Mouse (Mus musculus) spleen, postnatal 14 days (tissue): ENCODE data around the gene Gtpbp3.

Source experiments
- DNase-seq, 2 experiments: peaks; one replicate each; pipeline ENCODE4 v3.0.0; 2021 to 2022; ENCODE audit warnings: low spot score in 2 of 2

The Gtpbp3 gene

DNA sequence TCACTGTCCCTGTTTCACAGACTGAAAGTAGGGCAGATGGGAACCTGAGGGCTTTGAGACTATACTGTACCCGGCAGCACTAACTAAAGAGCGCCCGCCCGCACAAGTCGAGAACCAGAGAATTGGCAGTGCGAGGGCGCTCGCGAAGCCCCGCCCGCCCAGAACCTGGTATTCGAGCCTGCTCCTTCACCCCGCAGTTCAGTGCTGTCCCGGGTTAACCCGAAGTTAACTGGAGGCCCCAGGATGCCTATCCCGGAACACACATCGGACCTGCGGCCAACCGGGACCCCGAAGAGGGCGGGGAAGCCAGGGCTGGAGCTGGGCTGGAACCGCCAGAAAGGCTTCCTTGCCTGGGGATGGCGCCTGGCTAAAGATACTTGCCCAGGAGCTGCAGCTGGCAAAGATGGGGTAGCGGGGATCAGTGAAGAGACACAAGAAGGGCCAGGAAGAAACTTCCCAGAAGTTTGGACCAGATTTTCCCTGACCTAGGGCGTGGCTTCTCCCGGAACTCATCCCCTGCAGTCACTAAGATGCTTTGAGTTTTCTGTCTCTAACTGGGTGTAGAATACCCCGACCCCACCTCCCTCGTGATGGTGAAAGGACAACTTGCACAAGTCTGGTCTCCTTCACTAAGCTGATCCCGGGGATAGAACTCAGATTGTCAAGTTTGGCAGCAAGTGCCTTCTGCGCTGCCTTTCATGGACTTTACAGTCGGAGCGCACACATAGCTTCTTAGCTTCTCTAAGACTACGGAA lies at the start of gene Gtpbp3:
Gene Gtpbp3 (plus strand): TSS at position 413 of the 755 bp plus-strand sequence.
- DNase-seq: peak; percentile 62 to 66

GRCm38 (mm10) chr8:71441404-71441803 lies 46.5 kb upstream of the Gtpbp3 start:
- peak in 1 of 2 experiments; percentile 61 for DNase-seq

DNA sequence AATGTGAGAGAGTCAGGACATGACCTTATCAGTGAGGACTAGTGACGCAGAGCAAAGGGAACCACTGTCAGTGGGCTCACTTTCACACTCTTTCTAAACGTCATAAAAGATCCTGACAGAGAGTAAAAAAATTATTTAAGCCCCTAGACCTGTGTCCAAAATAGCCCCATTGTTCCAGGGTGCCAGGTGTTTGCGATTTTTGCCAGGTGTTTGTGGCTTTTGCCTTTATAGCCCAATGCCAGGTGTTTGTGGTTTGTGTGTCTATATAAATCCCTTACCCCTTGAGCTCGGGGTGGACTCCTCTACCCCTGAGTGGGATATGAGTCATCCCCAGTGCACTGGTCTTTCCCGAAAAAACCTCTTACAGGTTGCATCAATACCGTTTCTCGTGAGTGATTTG lies 42.8 kb upstream of the Gtpbp3 start:
- no peak for DNase-seq

DNA sequence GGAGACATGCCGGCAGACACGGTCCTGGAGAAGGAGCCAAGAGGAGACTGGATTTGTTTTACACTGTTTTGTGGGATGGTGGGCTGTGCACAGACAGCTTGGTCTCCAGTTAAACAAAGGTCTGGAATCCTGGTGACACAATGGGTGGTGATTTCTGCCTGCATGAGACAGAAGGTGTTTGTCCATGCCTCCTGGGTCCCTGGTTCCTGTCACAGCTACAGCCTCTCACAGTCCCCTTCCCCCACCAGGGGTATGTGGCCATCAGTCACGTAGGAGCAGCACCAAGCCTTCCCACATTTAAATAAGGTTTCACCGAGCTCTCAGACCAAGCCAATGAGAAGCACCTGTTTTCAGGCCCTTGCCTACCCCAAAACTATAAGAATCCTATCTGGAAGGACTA lies 36.6 kb upstream of the Gtpbp3 start:
- DNase-seq: no peak

- no peak for DNase-seq
These were observed 36.1 kb upstream of the Gtpbp3 start for GRCm38 (mm10) chr8:71451777-71452176.

- no peak for DNase-seq
These were observed 35.2 kb upstream of the Gtpbp3 start for GRCm38 (mm10) chr8:71452669-71453068.

DNA sequence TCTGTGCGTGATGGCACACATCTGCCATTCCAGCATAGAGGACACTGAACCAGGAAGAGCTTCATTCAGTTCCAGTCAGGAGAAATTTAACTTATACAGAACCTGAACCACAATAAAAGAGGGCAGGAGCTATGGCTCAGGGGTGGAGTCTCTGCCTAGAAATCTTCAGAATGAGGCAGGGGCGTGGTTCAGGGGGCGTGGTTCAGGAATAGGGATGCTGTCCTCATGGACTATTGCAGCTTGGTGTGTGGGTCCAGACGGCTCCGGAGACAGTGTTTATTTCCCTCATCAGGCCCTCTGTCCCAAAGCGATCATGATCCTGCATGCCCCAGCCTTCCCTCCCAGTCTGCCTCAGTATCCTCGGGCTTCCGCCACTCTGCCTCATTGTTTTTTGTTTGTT lies 33.2 kb upstream of the Gtpbp3 start:
- no peak for DNase-seq

DNA sequence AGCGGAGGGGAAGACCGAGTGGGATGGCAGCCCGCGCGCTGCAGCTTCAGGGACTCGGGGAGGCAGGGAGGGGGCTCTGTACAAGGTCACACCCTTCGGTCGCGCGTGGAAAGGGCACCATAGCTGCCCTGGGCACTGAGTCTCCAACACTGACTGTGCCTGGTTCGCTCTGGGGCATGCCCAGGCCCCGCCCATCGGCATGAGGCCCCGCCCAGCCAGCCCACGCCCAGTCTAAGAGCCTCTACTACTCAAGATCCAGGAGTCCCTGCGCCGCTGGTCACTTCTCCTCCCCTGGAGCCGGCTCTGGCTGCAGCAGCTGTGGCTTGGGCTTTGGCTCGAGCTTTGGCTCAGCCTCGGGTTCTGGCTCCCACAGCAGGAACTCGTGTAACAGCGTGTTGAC lies 31.0 kb upstream of the Gtpbp3 start:
- no peak for DNase-seq

- no peak for DNase-seq
These were observed 30.1 kb upstream of the Gtpbp3 start for GRCm38 (mm10) chr8:71457659-71458270.

DNA sequence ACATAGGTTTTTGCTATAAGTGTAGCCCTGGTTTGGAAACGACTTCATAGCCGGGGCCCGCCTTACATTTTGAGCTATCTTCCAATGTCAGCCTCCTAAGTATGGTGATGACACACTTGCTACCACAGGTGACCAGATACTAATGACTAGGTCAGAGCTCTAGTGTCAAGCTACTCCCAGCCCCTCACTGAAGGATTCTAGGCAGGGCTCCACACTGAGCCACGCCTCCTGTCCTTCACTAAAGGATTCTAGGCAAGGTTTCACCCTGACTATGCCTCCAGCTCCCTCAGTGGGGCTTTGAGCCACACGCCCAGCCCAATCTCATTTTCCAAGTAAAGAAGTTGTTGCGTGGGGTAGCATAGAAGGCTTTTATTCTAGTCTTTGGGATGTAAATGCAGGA lies 27.2 kb upstream of the Gtpbp3 start:
- no peak for DNase-seq

DNA sequence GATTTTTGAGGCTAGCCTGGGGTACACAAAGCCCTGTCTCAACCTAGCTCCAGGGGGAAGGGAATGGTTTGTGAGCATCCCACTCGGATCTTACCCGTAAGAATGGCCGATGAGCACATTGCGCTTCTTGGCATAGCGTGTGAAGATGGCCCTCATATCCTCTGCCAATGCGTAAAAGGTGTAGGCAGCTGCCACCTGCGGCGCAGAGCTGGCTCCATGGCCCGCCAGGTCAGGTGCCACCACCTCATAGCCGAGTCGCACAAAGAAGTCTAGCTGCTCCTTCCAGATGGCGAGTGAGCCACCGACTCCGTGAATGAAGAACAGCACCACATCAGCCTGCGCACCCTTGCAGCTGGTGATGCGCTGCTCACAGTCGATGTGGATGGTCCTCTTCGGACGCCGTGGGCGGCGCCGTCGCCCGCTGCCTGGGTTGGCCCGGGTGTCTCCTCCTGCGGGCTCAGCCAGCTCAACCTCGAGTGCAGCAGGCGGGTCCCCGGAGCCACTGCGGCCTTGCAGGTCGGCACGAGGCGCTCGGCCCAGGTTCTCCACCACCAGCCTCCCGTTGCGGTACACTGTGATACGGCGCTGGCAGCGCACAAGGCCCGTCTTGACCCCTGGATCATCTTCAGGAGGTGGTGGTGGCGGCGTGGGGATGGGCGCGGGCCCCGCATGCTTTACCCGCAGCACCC lies 26.6 kb upstream of the Gtpbp3 start:
- no peak for DNase-seq

GRCm38 (mm10) chr8:71462191-71462590 lies 25.7 kb upstream of the Gtpbp3 start:
- no peak for DNase-seq

DNA sequence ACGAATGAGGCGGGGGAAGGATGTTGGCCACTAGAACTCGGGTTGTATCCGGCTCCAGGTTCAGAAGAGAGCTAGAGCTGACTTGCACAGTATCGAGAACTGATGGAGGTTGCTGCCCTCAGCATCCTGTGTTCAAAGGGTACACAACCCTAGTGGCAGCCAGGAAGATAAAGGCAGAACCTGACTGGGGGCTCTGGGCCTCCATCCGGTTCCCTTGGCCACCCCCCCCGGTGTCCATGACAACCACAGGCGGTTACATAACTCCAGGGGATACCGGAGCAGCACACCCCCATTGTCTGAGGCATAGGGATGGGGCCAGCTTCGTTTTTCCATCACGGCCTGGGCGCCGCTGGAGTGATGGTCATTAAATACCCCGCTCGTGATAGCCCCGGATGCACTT lies 25.1 kb upstream of the Gtpbp3 start:
- DNase-seq: no peak

DNA sequence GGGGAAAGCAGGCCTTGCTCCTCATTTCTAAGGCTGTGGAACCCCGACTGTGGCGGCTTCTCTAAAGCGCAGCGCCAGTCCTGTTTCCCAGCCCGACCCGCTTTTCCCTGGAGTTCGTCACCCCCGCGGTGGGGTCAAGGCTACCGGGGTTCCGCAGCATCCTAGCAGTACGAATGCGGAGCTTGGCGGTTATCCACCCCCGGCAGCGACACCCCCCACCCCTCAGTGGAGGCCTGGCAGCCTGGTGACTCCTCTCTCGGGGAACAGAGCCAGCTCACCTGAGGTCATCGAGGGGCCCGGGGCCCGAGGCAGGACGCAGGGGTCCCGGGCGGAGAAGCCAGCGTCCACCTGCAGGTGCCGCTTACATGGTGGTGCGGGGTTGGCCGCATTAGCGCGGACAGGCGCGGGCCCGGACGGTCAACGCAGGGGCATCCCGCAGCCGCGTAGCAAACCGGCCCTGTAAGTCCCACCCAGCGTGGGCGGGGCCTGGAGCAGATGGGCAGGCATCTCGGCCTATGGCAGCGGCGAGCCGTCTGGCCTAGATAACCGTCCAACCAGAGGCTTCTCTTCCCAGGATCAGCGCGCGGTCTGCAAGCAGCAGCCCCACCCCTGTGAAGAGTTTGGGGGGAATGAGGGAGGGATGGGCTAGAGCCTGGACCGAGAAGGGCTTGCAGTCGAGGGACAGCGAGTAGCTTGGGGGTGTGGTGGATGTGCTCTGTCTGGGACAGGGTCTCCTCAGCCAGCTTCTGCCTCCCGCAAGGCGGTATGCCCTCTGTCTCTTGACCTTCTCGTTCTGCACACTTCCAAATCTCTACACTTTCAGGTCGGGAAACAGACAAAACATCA lies 24.5 kb upstream of the Gtpbp3 start, which contains the start of gene Abhd8:
Gene Abhd8 (minus strand): TSS at position 468 of the 846 bp plus-strand sequence.
- peak; percentile 95 to 96 for DNase-seq

DNA sequence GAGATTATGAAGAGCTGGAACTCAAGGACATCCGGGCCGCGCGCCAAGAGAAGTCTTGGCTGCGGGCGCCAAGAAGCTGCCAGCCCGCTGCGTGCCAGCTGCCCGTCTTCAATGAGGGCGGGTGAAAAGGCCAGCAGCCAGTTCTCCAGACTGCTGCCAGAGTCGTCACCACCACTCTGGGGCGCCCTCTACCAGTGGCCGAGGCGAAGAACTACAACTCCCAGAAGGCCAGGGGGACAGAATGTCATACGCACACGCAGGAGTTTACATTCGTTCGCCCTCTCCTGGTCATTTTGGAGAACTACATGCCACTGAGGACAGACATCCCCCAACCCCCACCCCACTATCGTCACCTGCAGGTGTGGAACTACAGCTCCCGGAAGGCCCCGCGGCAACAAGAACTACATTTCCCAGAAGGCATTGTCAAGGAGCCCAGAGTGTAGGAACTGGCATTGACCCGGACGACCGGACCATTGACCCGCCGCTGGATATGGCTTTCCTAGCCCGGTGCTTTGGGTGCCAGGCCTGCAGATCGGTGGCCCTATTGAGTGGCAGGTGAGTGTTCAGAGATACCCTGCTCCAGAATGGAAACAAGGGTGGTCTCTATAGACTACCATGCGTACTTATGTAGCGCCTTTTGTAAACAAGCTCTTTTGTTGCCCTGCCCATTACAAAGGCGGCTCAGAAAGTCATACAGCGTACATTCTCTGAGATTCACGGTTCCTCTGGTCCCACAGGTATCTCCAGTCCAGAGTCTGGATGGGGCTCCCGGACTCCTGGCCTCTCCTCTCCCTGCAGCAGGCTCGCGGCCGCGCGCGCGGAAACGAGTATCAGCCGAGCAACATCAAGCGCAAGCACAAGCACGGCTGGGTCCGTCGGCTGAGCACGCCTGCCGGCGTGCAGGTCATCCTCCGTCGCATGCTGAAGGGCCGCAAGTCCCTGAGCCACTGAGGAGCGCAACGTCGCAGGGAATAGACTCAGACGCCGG lies 23.1 kb upstream of the Gtpbp3 start, which contains the start of gene Mrpl34:
Gene Mrpl34 (plus strand): TSS at position 447 of the 988 bp plus-strand sequence.
- peak; percentile 96 to 97 for DNase-seq

DNA sequence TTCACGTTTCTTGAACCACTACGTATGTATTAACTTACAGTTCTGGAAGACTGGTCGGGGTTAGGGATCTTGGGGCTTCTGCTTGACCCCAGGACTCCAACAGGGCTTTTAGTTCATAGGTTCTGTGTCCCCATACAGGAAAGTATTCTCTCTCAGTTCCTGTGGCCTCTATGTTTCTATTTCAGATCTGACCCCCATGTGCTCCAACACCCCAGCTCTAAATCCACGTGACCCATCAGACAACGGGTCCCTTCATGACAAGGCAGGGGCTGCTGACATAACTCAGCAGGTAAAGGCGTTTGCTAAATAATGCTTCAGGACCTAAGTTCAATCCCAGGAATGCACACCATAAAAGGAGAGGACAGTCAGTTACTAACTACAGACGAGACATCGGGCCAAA lies 22.2 kb upstream of the Gtpbp3 start:
- no peak for DNase-seq

DNA sequence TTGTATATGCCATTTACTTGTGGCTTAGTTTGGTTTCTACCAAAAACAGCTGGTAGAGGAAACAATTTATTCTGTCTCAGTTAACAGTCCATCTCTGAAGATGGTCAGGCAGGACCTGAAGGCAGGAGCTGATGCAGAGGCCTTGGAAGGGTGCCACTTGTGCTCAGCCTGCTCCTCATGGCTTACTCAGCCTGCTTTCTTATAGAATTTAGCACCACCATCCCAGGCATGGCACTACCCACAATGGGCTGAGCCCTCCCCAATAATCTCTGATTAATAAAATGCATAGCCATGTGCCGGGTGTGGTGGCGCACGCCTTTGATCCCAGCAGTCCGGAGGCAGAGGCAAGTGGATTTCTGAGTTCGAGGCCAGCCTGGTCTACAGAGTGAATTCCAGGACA lies 21.7 kb upstream of the Gtpbp3 start:
- no peak for DNase-seq

DNA sequence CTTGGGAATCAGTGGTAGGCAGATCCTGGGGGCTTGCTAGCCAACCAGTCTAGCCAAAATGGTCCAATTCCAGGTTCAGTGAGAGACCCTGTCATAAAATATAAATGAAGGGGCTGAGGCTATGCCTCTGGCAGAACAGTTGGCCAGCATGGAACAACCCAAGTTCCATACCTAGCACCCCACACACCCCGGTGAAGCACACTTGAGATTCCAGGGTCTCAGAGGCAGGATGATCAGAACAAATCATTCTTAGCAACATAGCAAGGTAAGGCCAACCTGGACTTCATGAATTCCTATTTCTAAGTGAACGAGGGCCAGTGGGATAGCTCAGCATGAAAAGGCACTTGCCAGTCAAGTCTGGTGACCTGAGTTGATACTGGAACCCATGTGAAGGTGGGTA lies 20.7 kb upstream of the Gtpbp3 start:
- DNase-seq: no peak

GRCm38 (mm10) chr8:71468001-71468400 lies 19.9 kb upstream of the Gtpbp3 start:
- DNase-seq: no peak

- peak; percentile 91 to 92 for DNase-seq
These were observed 19.0 kb upstream of the Gtpbp3 start, which contains the start of gene Dda1 for GRCm38 (mm10) chr8:71468916-71469315. Dda1 (plus strand) TSS chr8:71469199.
